Mouse (Mus musculus): ENCODE measurements around the gene Zcchc3. TPM values are rescaled to one million over a fixed set of nuclear protein-coding genes. Genes with fewer than 3 reads are reported as not detected.

Zcchc3 gene
- total RNA-seq, 2 experiments from 2014 or later, result 0.58 to 1.2 TPM

DNA sequence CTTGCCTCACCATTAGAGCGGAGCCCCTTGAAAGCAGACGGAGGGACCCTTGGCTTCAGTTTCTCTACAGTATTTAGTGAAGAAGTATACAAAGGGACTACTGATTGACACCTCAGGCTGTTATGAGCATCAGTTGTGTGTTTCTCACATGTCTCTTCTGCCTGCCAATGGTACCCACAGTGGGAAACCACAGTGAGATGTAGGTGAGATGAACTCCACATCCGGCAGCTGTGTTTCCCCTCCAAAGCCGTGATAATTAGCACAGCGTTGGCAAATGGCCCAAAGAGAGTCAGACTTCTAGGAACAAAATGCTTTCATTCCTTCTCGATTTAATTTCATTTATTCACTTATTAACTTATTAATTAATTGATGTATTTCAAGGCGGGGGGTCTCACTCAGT, 42.7 kb downstream of the Zcchc3 start:
- ATAC-seq (replicated peaks; ENCODE audit: low FRiP score, poor library complexity, severe bottlenecking), result no peak

DNA sequence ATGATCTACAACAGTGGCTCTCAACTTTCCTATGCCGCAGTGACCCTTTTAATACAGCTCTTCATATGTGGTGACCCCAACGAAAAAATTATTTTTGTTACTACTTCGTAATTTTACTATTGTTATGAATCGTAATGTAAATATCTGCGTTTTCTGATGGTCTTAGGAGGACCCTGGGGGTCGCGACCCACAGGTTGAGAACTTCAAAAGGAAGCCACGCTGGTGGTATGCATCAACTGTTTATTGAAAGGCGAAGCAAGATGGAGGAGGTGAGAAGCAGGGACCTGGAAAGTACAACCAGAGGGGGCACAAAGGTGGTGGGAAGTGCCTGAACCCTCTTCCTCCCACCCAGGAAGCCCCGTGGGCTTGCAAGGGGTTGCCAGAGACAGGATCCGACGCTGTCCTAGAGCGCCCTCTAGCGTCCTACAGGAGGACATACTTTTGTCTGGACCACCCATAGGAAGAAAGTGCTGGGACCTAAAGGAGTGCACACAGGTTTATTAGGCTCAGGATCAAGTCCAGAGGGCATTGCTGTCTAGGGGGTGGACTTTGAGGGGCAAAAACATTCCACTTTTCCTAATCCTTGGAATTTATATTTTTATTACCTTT, 46.2 kb downstream of the Zcchc3 start:
- ATAC-seq (replicated peaks; ENCODE audit: low FRiP score, poor library complexity, severe bottlenecking), result peak; percentile 42; the same call in 1 of the 2 replicates

GRCm38 (mm10) chr2:152367917-152368316, 46.9 kb downstream of the Zcchc3 start:
- no peak for ATAC-seq (replicated peaks; ENCODE audit: low FRiP score, poor library complexity, severe bottlenecking)

DNA sequence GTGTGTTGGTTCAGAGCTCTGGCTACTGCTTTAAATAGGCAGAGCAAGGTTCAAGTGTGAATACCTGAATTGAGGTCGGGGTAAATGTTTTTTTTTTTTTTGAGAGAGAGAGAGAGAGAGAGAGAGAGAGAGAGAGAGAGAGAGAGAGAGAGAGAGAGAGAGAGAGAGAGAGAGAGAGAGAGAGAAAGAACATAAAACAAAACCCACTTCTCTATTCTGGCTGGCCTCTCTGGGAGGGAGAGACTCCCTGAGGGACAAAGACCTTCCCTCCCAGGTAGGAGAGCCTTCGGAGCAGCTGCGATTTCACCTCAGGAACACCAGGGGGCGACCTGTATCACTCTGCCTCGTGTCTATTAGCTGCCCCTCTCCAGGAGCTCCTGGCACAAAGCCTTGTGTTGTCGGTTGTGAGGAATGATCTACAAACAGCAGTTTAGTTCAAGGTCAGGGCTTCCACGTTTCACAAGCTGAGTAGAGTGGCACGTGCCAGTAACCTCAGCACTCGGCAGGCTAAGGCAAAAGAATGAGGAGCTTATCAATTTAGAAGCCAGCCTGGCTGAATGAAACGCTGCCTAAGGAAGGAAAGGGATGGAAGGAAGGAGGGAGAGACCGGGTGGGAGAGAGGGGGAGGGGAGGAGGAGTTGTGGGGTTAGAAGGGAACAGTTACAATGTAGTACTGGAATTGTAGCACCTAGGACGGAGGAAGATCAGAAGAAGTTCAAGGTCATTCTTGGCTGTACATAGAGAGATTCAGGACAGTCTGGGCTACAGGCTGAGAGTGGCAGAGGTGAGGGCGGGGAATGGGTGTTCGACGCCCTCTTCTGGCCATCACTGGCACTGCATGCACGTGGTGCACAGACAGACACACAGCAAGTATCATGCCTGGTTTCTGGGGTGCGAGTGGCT, 51.3 kb downstream of the Zcchc3 start:
- ATAC-seq (replicated peaks; ENCODE audit: low FRiP score, poor library complexity, severe bottlenecking), result peak; percentile 90

Other genes with a start within 250 kb of the Zcchc3 start
- gene Csnk2a1, start 188.2 kb downstream of the Zcchc3 start, total RNA-seq (2015; ENCODE audit: low replicate concordance), result 25.3 and 32.5 TPM in 2 replicates
- gene Csnk2a1, start 188.2 kb downstream of the Zcchc3 start, total RNA-seq (2017; ENCODE audit: low replicate concordance), result 31.9 and 41.4 TPM in 2 replicates
- 9.6 and 17.9 TPM in 2 replicates for gene Tbc1d20, start 121.2 kb downstream of the Zcchc3 start, total RNA-seq (2015; ENCODE audit: low replicate concordance)
- gene Tbc1d20, start 121.2 kb downstream of the Zcchc3 start, total RNA-seq (2017; ENCODE audit: low replicate concordance), result 5.6 and 9.9 TPM in 2 replicates
- 28.2 TPM in 2 replicates for gene Rbck1, start 82.4 kb downstream of the Zcchc3 start, total RNA-seq (2015; ENCODE audit: low replicate concordance)
- 16.6 and 25.1 TPM in 2 replicates for gene Rbck1, start 82.4 kb downstream of the Zcchc3 start, total RNA-seq (2017; ENCODE audit: low replicate concordance)
- 1.0 TPM in 1 of 2 replicates, not detected in the other for gene Trib3, start 71.0 kb downstream of the Zcchc3 start, total RNA-seq (2015; ENCODE audit: low replicate concordance)
- 0.26 and 0.98 TPM in 2 replicates for gene Trib3, start 71.0 kb downstream of the Zcchc3 start, total RNA-seq (2017; ENCODE audit: low replicate concordance)
- gene Nrsn2, start 38.4 kb downstream of the Zcchc3 start, total RNA-seq (2015; ENCODE audit: low replicate concordance), result not detected in 2 replicates
- not detected in 2 replicates for gene Nrsn2, start 38.4 kb downstream of the Zcchc3 start, total RNA-seq (2017; ENCODE audit: low replicate concordance)
- gene Sox12, start 17.0 kb downstream of the Zcchc3 start, total RNA-seq (2015; ENCODE audit: low replicate concordance), result 2.3 and 2.5 TPM in 2 replicates
- 0.42 and 1.2 TPM in 2 replicates for gene Sox12, start 17.0 kb downstream of the Zcchc3 start, total RNA-seq (2017; ENCODE audit: low replicate concordance)
- gene 6820408C15Rik, start 560 bp upstream of the Zcchc3 start, total RNA-seq (2015; ENCODE audit: low replicate concordance), result not detected in 2 replicates
- gene 6820408C15Rik, start 560 bp upstream of the Zcchc3 start, total RNA-seq (2017; ENCODE audit: low replicate concordance), result not detected in 2 replicates
- gene Defb23, start 49.6 kb upstream of the Zcchc3 start, total RNA-seq (2015; ENCODE audit: low replicate concordance), result not detected in 2 replicates
- gene Defb23, start 49.6 kb upstream of the Zcchc3 start, total RNA-seq (2017; ENCODE audit: low replicate concordance), result not detected in 2 replicates
- not detected in 2 replicates for gene Defb20, start 62.0 kb upstream of the Zcchc3 start, total RNA-seq (2015; ENCODE audit: low replicate concordance)
- not detected in 2 replicates for gene Defb20, start 62.0 kb upstream of the Zcchc3 start, total RNA-seq (2017; ENCODE audit: low replicate concordance)
- not detected in 2 replicates for gene Defb22, start 75.1 kb upstream of the Zcchc3 start, total RNA-seq (2015; ENCODE audit: low replicate concordance)
- not detected in 2 replicates for gene Defb22, start 75.1 kb upstream of the Zcchc3 start, total RNA-seq (2017; ENCODE audit: low replicate concordance)
- gene Defb26, start 96.7 kb upstream of the Zcchc3 start, total RNA-seq (2015; ENCODE audit: low replicate concordance), result not detected in 2 replicates
- gene Defb26, start 96.7 kb upstream of the Zcchc3 start, total RNA-seq (2017; ENCODE audit: low replicate concordance), result not detected in 2 replicates
- gene Defb28, start 103.2 kb upstream of the Zcchc3 start, total RNA-seq (2015; ENCODE audit: low replicate concordance), result not detected in 2 replicates
- not detected in 2 replicates for gene Defb28, start 103.2 kb upstream of the Zcchc3 start, total RNA-seq (2017; ENCODE audit: low replicate concordance)
- gene Defb29, start 125.1 kb upstream of the Zcchc3 start, total RNA-seq (2015; ENCODE audit: low replicate concordance), result not detected in 2 replicates
- not detected in 2 replicates for gene Defb29, start 125.1 kb upstream of the Zcchc3 start, total RNA-seq (2017; ENCODE audit: low replicate concordance)
- gene Gm17416, start 154.3 kb upstream of the Zcchc3 start, total RNA-seq (2015; ENCODE audit: low replicate concordance), result not detected in 2 replicates
- not detected in 2 replicates for gene Gm17416, start 154.3 kb upstream of the Zcchc3 start, total RNA-seq (2017; ENCODE audit: low replicate concordance)
- not detected in 2 replicates for gene Defb21, start 157.7 kb upstream of the Zcchc3 start, total RNA-seq (2015; ENCODE audit: low replicate concordance)
- gene Defb21, start 157.7 kb upstream of the Zcchc3 start, total RNA-seq (2017; ENCODE audit: low replicate concordance), result not detected in 2 replicates
- not detected in 2 replicates for gene Defb19, start 165.3 kb upstream of the Zcchc3 start, total RNA-seq (2015; ENCODE audit: low replicate concordance)
- not detected in 2 replicates for gene Defb19, start 165.3 kb upstream of the Zcchc3 start, total RNA-seq (2017; ENCODE audit: low replicate concordance)
- gene Defb45, start 184.4 kb upstream of the Zcchc3 start, total RNA-seq (2015; ENCODE audit: low replicate concordance), result not detected in 2 replicates
- not detected in 2 replicates for gene Defb45, start 184.4 kb upstream of the Zcchc3 start, total RNA-seq (2017; ENCODE audit: low replicate concordance)
- gene Defb36, start 189.3 kb upstream of the Zcchc3 start, total RNA-seq (2015; ENCODE audit: low replicate concordance), result not detected in 2 replicates
- gene Defb36, start 189.3 kb upstream of the Zcchc3 start, total RNA-seq (2017; ENCODE audit: low replicate concordance), result not detected in 2 replicates
- not detected in 2 replicates for gene Defb25, start 208.0 kb upstream of the Zcchc3 start, total RNA-seq (2015; ENCODE audit: low replicate concordance)
- gene Defb25, start 208.0 kb upstream of the Zcchc3 start, total RNA-seq (2017; ENCODE audit: low replicate concordance), result not detected in 2 replicates
- 0.77 TPM in 1 of 2 replicates, not detected in the other for gene Rem1, start 211.9 kb upstream of the Zcchc3 start, total RNA-seq (2015; ENCODE audit: low replicate concordance)
- gene Rem1, start 211.9 kb upstream of the Zcchc3 start, total RNA-seq (2017; ENCODE audit: low replicate concordance), result 0.60 TPM in 1 of 2 replicates, not detected in the other